Mouse (Mus musculus) cortical plate, adult 2 months (tissue): ENCODE results near the gene Gatd1.

Source experiments
- CTCF ChIP-seq: fragments of 200-500 bp; IDR thresholded peaks from 2 replicates; pipeline ENCODE4 v1.5.1; 2011; ENCODE audit warnings: mild to moderate bottlenecking, control low read depth, low read length; ENCODE audit not compliant: insufficient read depth; ENCODE audit errors: extremely low read depth
- POLR2A ChIP-seq: fragments of 200-500 bp; IDR thresholded peaks from 2 replicates; pipeline ENCODE4 v1.6.1; 2011; ENCODE audit warnings: mild to moderate bottlenecking, low read length, control low read depth; ENCODE audit not compliant: insufficient read depth; ENCODE audit errors: extremely low read depth

DNA sequence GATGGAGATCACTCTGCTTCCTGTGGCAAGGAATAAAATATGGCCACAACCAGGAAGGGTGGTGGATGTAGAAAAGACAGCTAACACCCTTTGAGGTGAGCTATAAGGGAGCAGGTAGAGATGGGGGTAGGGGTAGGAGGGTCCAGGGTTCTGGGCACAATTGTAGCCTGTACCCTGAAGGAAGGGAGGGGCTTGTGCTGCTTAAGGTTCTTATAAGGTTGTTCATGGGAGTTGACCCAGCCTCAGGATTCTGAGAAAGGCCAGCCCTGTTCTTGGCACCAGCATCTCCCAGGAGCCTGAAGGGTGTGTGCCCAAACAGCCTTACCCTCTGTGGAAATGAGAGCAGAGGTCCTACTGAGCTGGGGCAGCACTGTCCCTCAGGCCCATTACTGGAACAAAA, 38.0 kb upstream of the Gatd1 start:
- TF ChIP-seq CTCF, result no peak
- no peak for TF ChIP-seq POLR2A
